Mouse (Mus musculus) telencephalon, adult 2 months (tissue): ENCODE results near the gene Lpar1.
A peak's percentile ranks its signal among the peaks of the same experiment; 100 is the strongest.

Experiments
- DNase-seq: peaks from one replicate; pipeline ENCODE4 v3.0.0-alpha.2; 2011; ENCODE audit warnings: low read depth, low spot score

The Lpar1 gene

GRCm38 (mm10) chr4:58462586-58462985, 91.1 kb downstream of the Lpar1 start:
- DNase-seq, result no peak

- no peak for DNase-seq
Observed at GRCm38 (mm10) chr4:58453334-58453733, 100.4 kb downstream of the Lpar1 start.

- no peak for DNase-seq
Observed at GRCm38 (mm10) chr4:58448825-58449224, 104.9 kb downstream of the Lpar1 start.

DNA sequence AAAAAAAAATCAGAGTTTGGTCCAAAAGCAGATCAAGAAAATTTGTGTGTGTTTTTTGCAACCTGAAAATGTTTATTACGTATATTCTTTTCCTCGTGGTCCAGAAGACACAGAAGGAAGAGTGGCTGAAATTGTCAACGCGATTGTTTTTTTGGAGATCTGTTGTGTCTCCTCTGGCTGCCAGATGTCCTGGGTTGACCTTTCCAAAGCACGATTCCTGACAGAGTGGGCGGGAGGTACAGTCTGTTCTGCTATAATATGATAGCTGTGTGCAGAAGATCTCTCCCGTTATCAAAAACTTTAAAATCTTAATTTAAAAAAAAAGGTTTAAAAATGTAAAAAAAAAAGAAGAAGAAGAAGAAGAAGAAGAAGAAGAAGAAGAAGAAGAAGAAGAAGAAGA, 105.9 kb downstream of the Lpar1 start:
- no peak for DNase-seq

DNA sequence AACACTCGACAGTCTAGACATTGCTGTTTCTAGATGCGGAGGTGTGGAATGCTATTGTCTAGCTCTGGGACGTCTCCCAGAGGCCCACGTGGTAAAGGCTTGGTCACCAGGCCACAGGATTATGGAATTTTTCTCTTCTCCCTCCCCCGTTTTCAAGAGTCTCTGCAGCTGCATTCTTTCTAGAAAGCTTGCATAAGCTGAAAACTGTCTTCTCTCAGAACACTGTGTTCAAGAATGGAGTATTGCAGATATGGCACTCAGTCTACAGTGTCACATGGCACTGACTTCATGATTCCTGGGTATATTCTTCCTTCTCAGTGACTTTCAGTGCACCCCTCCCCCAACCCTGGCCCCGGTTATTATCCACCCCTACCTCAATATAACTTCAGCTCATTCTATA, 107.9 kb downstream of the Lpar1 start:
- no peak for DNase-seq

DNA sequence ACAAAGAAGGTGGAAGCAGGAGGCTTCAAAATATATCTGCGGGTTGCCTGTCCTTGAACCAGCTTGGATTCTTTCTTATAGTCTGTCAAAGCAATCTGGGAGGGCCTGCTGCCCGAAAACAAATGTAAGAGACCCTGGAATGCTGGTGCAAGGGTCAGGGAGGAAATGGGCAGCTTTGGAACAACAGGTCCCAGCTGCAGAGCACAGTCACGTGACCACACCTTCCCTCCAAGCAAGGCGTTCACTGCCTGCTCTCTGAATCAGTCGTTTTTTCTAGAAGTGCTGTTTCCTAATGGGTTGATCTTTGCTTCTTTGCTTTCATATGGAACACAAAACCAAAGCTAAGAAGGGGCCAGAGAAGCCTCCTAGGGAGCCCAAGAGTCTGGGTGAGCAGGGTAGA, 111.4 kb downstream of the Lpar1 start:
- DNase-seq, result no peak

- DNase-seq, result no peak
Observed at GRCm38 (mm10) chr4:58438654-58439053, 115.0 kb downstream of the Lpar1 start.

GRCm38 (mm10) chr4:58437271-58437670, 116.4 kb downstream of the Lpar1 start:
- DNase-seq, result no peak

- peak; percentile 33 for DNase-seq
Observed at GRCm38 (mm10) chr4:58423276-58423930, 130.3 kb downstream of the Lpar1 start.

- DNase-seq, result no peak
Observed at GRCm38 (mm10) chr4:58419225-58419624, 134.5 kb downstream of the Lpar1 start.

DNA sequence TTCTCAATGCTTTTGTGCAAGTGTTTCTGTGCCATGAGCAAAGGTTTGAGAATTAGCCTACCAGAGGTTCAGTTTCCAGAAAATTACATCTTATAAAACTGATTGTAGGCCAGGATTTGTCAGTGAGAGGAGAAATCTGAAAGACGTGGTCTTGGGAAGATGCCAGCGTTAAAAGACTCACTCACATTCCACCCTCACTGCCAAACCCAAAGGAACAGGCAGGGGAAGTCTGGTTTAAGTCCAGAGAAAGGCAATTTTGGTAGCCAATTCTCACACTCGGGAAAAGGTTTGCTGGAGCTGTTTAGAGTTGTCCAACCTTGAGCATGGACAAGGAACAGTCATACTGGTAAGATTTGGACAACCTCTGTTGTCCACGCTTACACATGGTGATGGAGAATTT, 136.4 kb downstream of the Lpar1 start:
- peak; percentile 32 for DNase-seq

DNA sequence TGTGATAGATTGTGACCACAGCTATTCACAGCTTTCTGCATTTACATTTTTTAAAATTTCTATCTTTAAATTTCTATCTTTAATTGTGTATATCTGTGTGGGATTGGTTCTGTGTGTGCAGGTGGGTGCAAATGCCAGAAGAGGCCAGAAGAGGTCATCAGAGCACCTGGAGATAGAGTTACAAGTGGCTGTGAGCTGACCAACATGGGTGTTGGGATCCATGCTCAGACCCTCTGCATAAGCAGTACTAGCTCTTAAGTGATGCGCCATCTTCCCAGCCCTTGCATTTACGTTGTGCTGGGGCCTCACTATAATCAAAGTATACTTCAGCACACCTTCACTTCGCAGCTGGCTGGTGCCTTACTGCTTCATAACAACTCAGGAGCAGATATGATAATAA, 138.2 kb downstream of the Lpar1 start:
- no peak for DNase-seq

DNA sequence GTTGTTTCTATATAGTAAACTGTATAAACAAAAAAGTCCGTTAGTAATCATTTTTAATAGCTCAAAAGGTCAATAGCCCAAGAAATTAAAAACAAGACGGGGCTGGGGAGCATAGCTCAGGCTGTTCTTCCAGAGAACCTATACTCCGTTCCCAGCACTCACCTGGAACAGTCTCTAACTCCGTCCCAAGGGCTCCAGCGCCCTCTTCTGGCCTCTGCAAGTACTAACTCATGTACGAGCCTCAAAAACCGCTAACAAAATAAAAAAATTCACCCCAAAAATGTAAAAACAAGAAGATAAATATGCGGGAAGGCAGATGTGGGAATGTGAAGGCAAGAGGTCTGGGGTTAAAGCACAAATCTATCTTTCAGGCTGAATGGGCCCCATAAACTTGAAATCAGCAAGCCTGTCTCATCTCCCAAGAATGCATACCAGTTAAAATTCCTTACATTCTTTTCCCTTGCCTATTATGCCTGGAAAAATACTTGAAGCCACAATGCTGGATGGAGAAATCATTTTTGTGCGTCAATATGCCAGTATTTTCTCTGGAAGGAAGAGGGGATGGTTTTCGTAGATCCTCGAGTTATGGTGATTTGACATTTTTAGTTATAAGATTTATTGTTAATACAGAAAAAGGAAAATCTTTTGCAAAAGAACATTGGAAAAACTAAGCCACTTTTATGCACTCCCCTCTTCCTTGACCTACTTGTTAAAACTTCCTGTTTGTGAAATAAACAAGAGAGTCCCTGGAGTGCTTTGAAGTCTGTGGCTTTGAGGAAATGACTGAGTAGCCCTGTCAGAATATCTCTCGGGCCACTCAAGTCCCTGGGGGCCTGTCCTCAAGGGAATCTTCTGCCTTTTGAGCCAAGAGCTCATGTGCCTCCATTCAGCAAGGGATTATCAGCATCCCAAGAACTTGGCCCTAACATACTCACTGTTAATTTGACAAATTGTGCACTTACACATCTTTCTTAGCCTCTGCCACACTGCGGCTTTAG, 140.2 kb downstream of the Lpar1 start:
- no peak for DNase-seq

- DNase-seq, result peak; percentile 90
Observed at GRCm38 (mm10) chr4:58401973-58402501, 151.7 kb downstream of the Lpar1 start.

DNA sequence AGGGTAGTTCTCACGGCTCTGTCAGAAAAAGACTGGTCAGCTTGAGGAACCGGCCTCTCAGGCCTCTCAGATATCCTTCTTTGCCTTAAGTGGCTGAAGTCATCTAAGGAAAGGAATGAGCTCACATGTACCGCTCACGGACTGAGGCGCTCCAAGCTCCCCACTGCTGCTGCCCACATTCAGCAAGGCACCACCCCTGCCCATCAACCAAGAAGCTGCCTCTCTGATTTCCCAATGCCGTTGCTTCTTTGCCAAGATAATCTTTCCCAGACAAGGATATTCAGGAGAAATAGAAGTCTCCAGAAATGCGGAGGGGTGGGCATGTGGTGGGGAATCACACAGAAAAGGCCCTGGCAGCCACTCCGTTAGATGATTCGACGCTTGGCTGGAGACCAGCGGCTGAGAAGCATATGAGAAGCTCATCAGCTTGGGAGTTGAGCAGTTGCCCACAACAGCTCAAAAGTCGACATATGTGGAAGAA, 152.8 kb downstream of the Lpar1 start:
- DNase-seq, result peak; percentile 86
